Mouse (Mus musculus) heart, postnatal 0 days (tissue): Measurements from ENCODE around the gene Dbp.

Source experiments
- CTCF ChIP-seq: IDR thresholded peaks from 2 replicates; pipeline ENCODE4 v1.5.1; 2016; ENCODE audit warnings: antibody characterized with exemption, control low read depth, low read depth
- EP300 ChIP-seq: IDR thresholded peaks from 2 replicates; pipeline ENCODE4 v1.6.1; 2016; ENCODE audit warnings: antibody characterized with exemption, low read depth

DNA sequence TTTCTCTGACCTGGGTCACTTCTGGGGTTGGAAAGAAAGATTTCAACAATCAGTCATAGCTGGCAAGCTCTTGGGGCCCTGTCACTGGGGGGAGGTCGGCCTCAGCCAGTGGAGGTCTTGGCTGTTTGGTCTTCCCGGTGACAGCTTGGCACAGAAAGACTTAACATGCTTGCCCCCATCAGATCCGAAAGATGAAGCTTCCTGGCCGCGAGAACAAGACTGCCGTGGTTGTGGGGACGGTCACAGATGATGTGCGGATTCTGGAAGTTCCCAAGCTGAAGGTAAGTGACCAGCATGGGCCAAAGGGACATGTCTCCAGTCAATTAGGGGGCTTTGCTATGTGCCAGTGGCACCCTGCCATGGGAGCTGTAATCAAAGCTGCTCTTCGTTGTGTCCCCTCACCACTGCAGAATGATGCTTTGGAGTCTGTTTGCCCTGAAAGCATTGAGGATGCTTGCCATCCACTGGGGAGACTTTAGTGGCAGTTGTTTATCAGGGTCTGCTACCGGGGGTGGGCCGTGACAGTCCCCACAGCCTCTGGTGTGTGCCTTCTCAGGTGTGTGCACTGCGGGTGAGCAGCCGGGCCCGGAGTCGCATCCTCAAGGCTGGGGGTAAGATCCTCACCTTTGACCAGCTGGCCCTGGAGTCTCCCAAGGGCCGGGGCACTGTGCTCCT lies 15.0 kb downstream of the Dbp start:
- TF ChIP-seq CTCF: no peak
- no peak for TF ChIP-seq EP300
